Mouse (Mus musculus): ENCODE data around the gene Il1b. TPM values are rescaled to one million over a fixed set of nuclear protein-coding genes. Genes with fewer than 3 reads are reported as not detected.

The Il1b gene
- total and polyA plus RNA-seq, 3 experiments: 0.12 to 0.26 TPM; not detected in 1

DNA sequence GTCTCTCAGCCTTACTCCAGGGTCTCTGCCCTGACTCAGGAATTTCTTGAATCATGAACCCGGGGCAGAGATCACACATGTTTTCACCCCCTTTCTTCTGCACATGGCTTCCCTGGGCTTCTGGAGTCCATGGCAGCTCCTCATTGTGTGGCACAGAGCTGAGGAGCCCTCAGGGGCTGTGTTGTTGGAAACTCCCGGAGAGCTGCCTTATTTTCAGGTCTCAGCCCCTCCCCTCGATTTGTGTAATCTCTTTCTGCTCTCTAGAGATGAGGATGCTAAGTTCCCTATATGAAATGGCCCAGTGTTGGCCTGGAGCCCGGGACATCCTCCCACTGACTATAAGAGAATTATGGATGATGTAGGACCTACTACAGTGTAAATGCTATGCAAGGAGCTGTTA, 37.5 kb downstream of the Il1b start:
- H3K4me1 ChIP-seq (ENCODE audit: control insufficient read depth in 1 of 2, insufficient read depth in 2 of 2, low read length in 2 of 2): no peaks in the 10 kb centered on the region
- peaks cover 0 to 2% of the 10 kb centered on the region in 2 experiments; a peak in 2 of 4 replicates for H3K27me3 ChIP-seq (ENCODE audit: control insufficient read depth in 1 of 2, insufficient read depth in 2 of 2, low read length in 2 of 2)
- H3K27ac ChIP-seq (ENCODE audit: control insufficient read depth, low read depth, low read length): no peak overlapping the region
- H3K9ac ChIP-seq (ENCODE audit: control insufficient read depth, low read depth, low read length, poor library complexity, severe bottlenecking): no peak overlapping the region
- no peak for DNase-seq (ENCODE audit: low read depth, low spot score)
- no peaks in the 10 kb centered on the region; a peak in 1 of 4 replicates for H3K36me3 ChIP-seq (ENCODE audit: control insufficient read depth in 1 of 2, insufficient read depth in 2 of 2, low read length in 2 of 2)
- TF ChIP-seq HCFC1 (IDR thresholded peaks at IDR 0.05; ENCODE audit: low read depth, low read length): no peak
- TF ChIP-seq NRF1 (IDR thresholded peaks at IDR 0.05; ENCODE audit: insufficient read depth, low read depth, low read length, poor library complexity, severe bottlenecking): no peak
- TF ChIP-seq RAD21 (IDR thresholded peaks at IDR 0.05; ENCODE audit: low read depth, low read length): no peak
- no peak for TF ChIP-seq MAZ (IDR thresholded peaks at IDR 0.05; ENCODE audit: low read depth, low read length)
- TF ChIP-seq MAFK (IDR thresholded peaks at IDR 0.05; ENCODE audit: borderline replicate concordance, low read depth, low read length): no peak
- TF ChIP-seq SIN3A (IDR thresholded peaks at IDR 0.05; ENCODE audit: low read length): no peak
- TF ChIP-seq POLR2AphosphoS5 (IDR thresholded peaks at IDR 0.05; ENCODE audit: borderline replicate concordance, low read depth, low read length): no peak
- no peak for TF ChIP-seq JUND (IDR thresholded peaks at IDR 0.05; ENCODE audit: low read depth, low read length)
- TF ChIP-seq RCOR1 (IDR thresholded peaks at IDR 0.05; ENCODE audit: low read depth, low read length): no peak
- no peak for TF ChIP-seq KAT2A (conservative IDR thresholded peaks at IDR 0.05; ENCODE audit: low read depth, low read length)
- TF ChIP-seq CHD2 (IDR thresholded peaks at IDR 0.05; ENCODE audit: low read length): no peak
- no peak for TF ChIP-seq CTCF (IDR thresholded peaks at IDR 0.05 in 2 of 3, conservative IDR thresholded peaks at IDR 0.05 in 1 of 3; ENCODE audit: control insufficient read depth in 1 of 3, insufficient read depth in 1 of 3, low read depth in 2 of 3, low read length in 3 of 3, poor library complexity in 1 of 3, severe bottlenecking in 1 of 3)
- H3K9me3 ChIP-seq (replicated peaks; ENCODE audit: insufficient read depth, low read length): no peaks in the 10 kb centered on the region
- H3K79me2 ChIP-seq (ENCODE audit: control insufficient read depth, insufficient read depth, low read length, poor library complexity): no peaks in the 10 kb centered on the region
- no peak overlapping the region for H3K4me3 ChIP-seq (ENCODE audit: control insufficient read depth in 1 of 2, insufficient read depth in 1 of 2, low read depth in 2 of 2, low read length in 2 of 2)

DNA sequence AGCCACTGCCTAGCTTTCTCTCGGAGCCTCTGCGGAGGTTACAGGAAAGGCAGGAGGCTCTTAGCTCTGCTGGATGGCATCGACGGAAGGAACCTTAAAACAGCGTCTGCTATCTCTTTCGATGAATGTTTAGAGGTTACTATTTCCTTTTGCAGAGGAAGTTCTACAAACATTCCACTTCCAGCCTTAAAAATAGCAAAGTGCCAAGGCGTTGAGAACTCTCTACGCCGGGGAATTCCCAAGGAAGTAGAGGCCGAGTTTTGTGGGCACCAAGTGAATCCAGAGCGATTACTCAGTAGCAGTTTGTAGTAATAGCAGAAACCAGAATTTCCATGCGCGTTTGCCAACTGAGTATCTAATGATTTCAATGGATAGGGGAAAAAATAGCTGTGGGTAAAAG, 40.4 kb downstream of the Il1b start:
- DNase-seq (ENCODE audit: low read depth, low spot score): no peak
- Histone ChIP-seq H3K36me3 (ENCODE audit: control insufficient read depth in 1 of 2, insufficient read depth in 2 of 2, low read length in 2 of 2) (no peaks in the 10 kb centered on the region), H3K9me3 (replicated peaks; ENCODE audit: insufficient read depth, low read length) (no peaks in the 10 kb centered on the region), H3K4me1 (ENCODE audit: control insufficient read depth in 1 of 2, insufficient read depth in 2 of 2, low read length in 2 of 2) (no peaks in the 10 kb centered on the region), H3K79me2 (ENCODE audit: control insufficient read depth, insufficient read depth, low read length, poor library complexity) (no peaks in the 10 kb centered on the region), H3K27me3 (ENCODE audit: control insufficient read depth in 1 of 2, insufficient read depth in 2 of 2, low read length in 2 of 2) (peaks cover 0 to 2% of the 10 kb centered on the region in 2 experiments; a peak in 2 of 4 replicates), H3K4me3 (ENCODE audit: control insufficient read depth in 1 of 2, insufficient read depth in 1 of 2, low read depth in 2 of 2, low read length in 2 of 2) (no peak overlapping the region), H3K27ac (ENCODE audit: control insufficient read depth, low read depth, low read length) (no peak overlapping the region), H3K9ac (ENCODE audit: control insufficient read depth, low read depth, low read length, poor library complexity, severe bottlenecking) (no peak overlapping the region)
- TF ChIP-seq POLR2A (IDR thresholded peaks at IDR 0.05; ENCODE audit: control insufficient read depth in 1 of 2, insufficient read depth in 1 of 2, low read depth in 1 of 2, low read length in 2 of 2, poor library complexity in 1 of 2) (no peak), BHLHE40 (IDR thresholded peaks at IDR 0.05; ENCODE audit: borderline replicate concordance, low read depth, low read length) (no peak), SMC3 (IDR thresholded peaks at IDR 0.05; ENCODE audit: low read depth, low read length) (no peak), NRF1 (IDR thresholded peaks at IDR 0.05; ENCODE audit: insufficient read depth, low read depth, low read length, poor library complexity, severe bottlenecking) (no peak), SIN3A (IDR thresholded peaks at IDR 0.05; ENCODE audit: low read length) (no peak)

DNA sequence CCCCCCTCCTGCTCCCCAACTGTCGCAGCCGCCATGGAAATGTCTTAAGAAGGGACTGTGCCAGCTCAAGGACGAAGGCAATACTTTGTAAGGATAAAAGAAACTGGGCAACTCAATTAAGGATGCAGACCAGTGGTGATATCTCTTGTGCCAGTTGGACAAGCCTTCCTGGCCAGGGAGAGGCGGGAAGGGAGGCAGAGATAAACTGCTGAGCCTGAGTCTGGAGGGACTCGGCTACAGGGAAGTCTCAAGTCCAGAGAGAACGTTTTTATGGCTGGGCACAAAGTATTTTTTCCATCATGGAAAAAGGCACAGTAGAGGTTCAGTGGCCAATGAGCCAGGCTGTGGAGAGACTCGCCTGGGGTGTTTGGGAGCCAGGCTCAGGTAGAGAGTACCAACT, 40.9 kb downstream of the Il1b start:
- no peak for TF ChIP-seq POLR2AphosphoS5 (IDR thresholded peaks at IDR 0.05; ENCODE audit: borderline replicate concordance, low read depth, low read length)
- no peak for TF ChIP-seq HCFC1 (IDR thresholded peaks at IDR 0.05; ENCODE audit: low read depth, low read length)
- no peak for TF ChIP-seq USF2 (IDR thresholded peaks at IDR 0.05; ENCODE audit: borderline replicate concordance in 1 of 2, insufficient read depth in 1 of 2, low read depth in 1 of 2, low read length in 2 of 2)
- no peak for TF ChIP-seq CHD1 (IDR thresholded peaks at IDR 0.05; ENCODE audit: low read depth, low read length)
- no peak for TF ChIP-seq MYB (IDR thresholded peaks at IDR 0.05; ENCODE audit: low read depth, low read length)
- no peak for TF ChIP-seq GABPA (IDR thresholded peaks at IDR 0.05; ENCODE audit: low read depth, low read length)
- H3K4me1 ChIP-seq (ENCODE audit: control insufficient read depth in 1 of 2, insufficient read depth in 2 of 2, low read length in 2 of 2): no peaks in the 10 kb centered on the region
- H3K36me3 ChIP-seq (ENCODE audit: control insufficient read depth in 1 of 2, insufficient read depth in 2 of 2, low read length in 2 of 2): no peaks in the 10 kb centered on the region
- H3K9ac ChIP-seq (ENCODE audit: control insufficient read depth, low read depth, low read length, poor library complexity, severe bottlenecking): no peak overlapping the region
- no peaks in the 10 kb centered on the region for H3K9me3 ChIP-seq (replicated peaks; ENCODE audit: insufficient read depth, low read length)
- no peaks in the 10 kb centered on the region for H3K79me2 ChIP-seq (ENCODE audit: control insufficient read depth, insufficient read depth, low read length, poor library complexity)
- H3K27ac ChIP-seq (ENCODE audit: control insufficient read depth, low read depth, low read length): no peak overlapping the region
- no peak for DNase-seq (ENCODE audit: low read depth, low spot score)
- H3K27me3 ChIP-seq (ENCODE audit: control insufficient read depth in 1 of 2, insufficient read depth in 2 of 2, low read length in 2 of 2): peaks cover 0 to 2% of the 10 kb centered on the region in 2 experiments; a peak in 2 of 4 replicates
- no peak overlapping the region for H3K4me3 ChIP-seq (ENCODE audit: control insufficient read depth in 1 of 2, insufficient read depth in 1 of 2, low read depth in 2 of 2, low read length in 2 of 2)

Data from MEL (cell line).